Mouse (Mus musculus): Measurements from ENCODE around the gene Wdr20rt.
"Not testable (repeated sequence)": the region's sequence is repeated elsewhere in the genome, so short reads cannot be mapped to it uniquely, and the experiment has no call there.

The Wdr20rt gene

GRCm38 (mm10) chr12:65225467-65225945 lies at the start of gene Wdr20rt:
Gene Wdr20rt (plus strand): TSS chr12:65225517.
- no peak for DNase-seq (ENCODE audit: low read depth)

GRCm38 (mm10) chr12:65187365-65187764 lies 38.0 kb upstream of the Wdr20rt start:
- no peak for DNase-seq (ENCODE audit: low read depth)

- no peak for DNase-seq (ENCODE audit: low read depth)
Observed at GRCm38 (mm10) chr12:65189213-65189612, 36.1 kb upstream of the Wdr20rt start.

GRCm38 (mm10) chr12:65194003-65194530 lies 31.2 kb upstream of the Wdr20rt start:
- DNase-seq (ENCODE audit: low read depth): no peak

- DNase-seq (ENCODE audit: low read depth): no peak
Observed at GRCm38 (mm10) chr12:65201812-65202211, 23.5 kb upstream of the Wdr20rt start.

- DNase-seq (ENCODE audit: low read depth): no peak
Observed at GRCm38 (mm10) chr12:65206431-65206830, 18.9 kb upstream of the Wdr20rt start.

- DNase-seq (ENCODE audit: low read depth): no peak
Observed at GRCm38 (mm10) chr12:65216404-65216840, 8.9 kb upstream of the Wdr20rt start.

- DNase-seq (ENCODE audit: low read depth): no peak
Observed at GRCm38 (mm10) chr12:65228628-65229027, 3.3 kb downstream of the Wdr20rt start.

- DNase-seq (ENCODE audit: low read depth): no peak
Observed at GRCm38 (mm10) chr12:65229041-65229440, 3.7 kb downstream of the Wdr20rt start.

- DNase-seq (ENCODE audit: low read depth): not testable (repeated sequence)
Observed at GRCm38 (mm10) chr12:65232801-65233200, 7.5 kb downstream of the Wdr20rt start.

GRCm38 (mm10) chr12:65250116-65250738 lies 24.9 kb downstream of the Wdr20rt start:
- DNase-seq (ENCODE audit: low read depth): no peak

- DNase-seq (ENCODE audit: low read depth): no peak
Observed at GRCm38 (mm10) chr12:65256887-65257286, 31.6 kb downstream of the Wdr20rt start.

GRCm38 (mm10) chr12:65258212-65259138 lies 33.2 kb downstream of the Wdr20rt start:
- DNase-seq (ENCODE audit: low read depth): no peak

GRCm38 (mm10) chr12:65259139-65260111 lies 34.1 kb downstream of the Wdr20rt start:
- DNase-seq (ENCODE audit: low read depth): no peak

- DNase-seq (ENCODE audit: low read depth): no peak
Observed at GRCm38 (mm10) chr12:65268311-65268984, 43.1 kb downstream of the Wdr20rt start.

GRCm38 (mm10) chr12:65269406-65269805 lies 44.1 kb downstream of the Wdr20rt start:
- DNase-seq (ENCODE audit: low read depth): no peak

GRCm38 (mm10) chr12:65273807-65274206 lies 48.5 kb downstream of the Wdr20rt start:
- no peak for DNase-seq (ENCODE audit: low read depth)

Measured in c-Kit-positive CD71-positive TER-119-negative erythroid progenitor cells, embryonic 14.5 days (primary cell).